Mouse (Mus musculus) hindbrain, embryonic 15.5 days (tissue): Measurements from ENCODE around the gene Shc4. TPM values are rescaled to one million over a fixed set of nuclear protein-coding genes. Genes with fewer than 3 reads are reported as not detected.
A peak's percentile ranks its signal among the peaks of the same experiment; 100 is the strongest.

Source experiments
- ATAC-seq: fragments of 200-750 bp; cut with Nextera tagmentation; 2 replicates; pipeline ENCODE4 v1.8.0; 2017; ENCODE audit warnings: low read depth, moderate number of reproducible peaks, moderate TSS enrichment; ENCODE audit not compliant: low FRiP score
- H3K27ac ChIP-seq: fragments of 300-500 bp; sonication (generic); replicated peaks from 2 replicates; pipeline ENCODE4 v1.5.1; 2015; ENCODE audit warnings: mild to moderate bottlenecking, inconsistent platforms
- H3K27me3 ChIP-seq: fragments of 300-500 bp; sonication (generic); 2 replicates; pipeline ENCODE4 v1.6.1; 2015; ENCODE audit warnings: control low read depth, inconsistent platforms
- H3K36me3 ChIP-seq: fragments of 300-500 bp; sonication (generic); 2 replicates; pipeline ENCODE4 v1.6.1; 2015; ENCODE audit warnings: control low read depth, inconsistent platforms
- H3K4me1 ChIP-seq: fragments of 300-500 bp; sonication (generic); replicated peaks from 2 replicates; pipeline ENCODE4 v1.6.1; 2015; ENCODE audit warnings: control low read depth, inconsistent platforms
- H3K4me2 ChIP-seq: fragments of 300-500 bp; sonication (generic); 2 replicates; pipeline ENCODE4 v1.6.1; 2015; ENCODE audit warnings: moderate library complexity, mild to moderate bottlenecking, inconsistent platforms
- H3K4me3 ChIP-seq: fragments of 300-500 bp; sonication (generic); 2 replicates; pipeline ENCODE4 v1.5.1; 2015; ENCODE audit warnings: mild to moderate bottlenecking, inconsistent platforms
- H3K9ac ChIP-seq: fragments of 300-500 bp; sonication (generic); 2 replicates; pipeline ENCODE4 v1.6.1; 2015; ENCODE audit warnings: inconsistent platforms
- H3K9me3 ChIP-seq: fragments of 300-500 bp; sonication (generic); 2 replicates; pipeline ENCODE4 v1.6.1; 2016; ENCODE audit warnings: control low read depth, inconsistent platforms
- WGBS: fragments of 180-500 bp; shearing (Covaris S2); methylation state at CpG from one replicate; pipeline ENCODE4 v1.1.7; 2015; 5-methylcytosine and 5-hydroxymethylcytosine counted together
- polyA plus RNA-seq: library from polyadenylated mRNA; unstranded; fragments of >200 nt; fragmentation: Nextera tagmentation; extraction: Ambion mirVana; gene quantifications from 2 replicates; pipeline ENCODE4 v1.2.1, GENCODE M21; 2015

Gene Shc4
- polyA plus RNA-seq, result 3.8 and 4.4 TPM in 2 replicates

GRCm38 (mm10) chr2:125724086-125724430, at the start of gene Shc4:
TSS of gene Shc4 (minus strand) at chr2:125724148.
- Histone ChIP-seq H3K4me1 (peaks cover 27% of the 10 kb centered on the region), H3K27ac (peak within 1 kb of the TSS; percentile 72), H3K9me3 (no peaks in the 10 kb centered on the region), H3K4me3 (peak within 1 kb of the TSS; percentile 49), H3K4me2 (peak within 1 kb of the TSS; percentile 95), H3K36me3 (no peaks in the 10 kb centered on the region), H3K9ac (peak within 1 kb of the TSS; percentile 53), H3K27me3 (0 out of 2 replicates have a peak, but pooled peaks cover 12% of the 10 kb centered on the region)
- ATAC-seq, result peak; percentile 87
- 0% methylated on average over 15 of the region's 15 CpGs for WGBS

GRCm38 (mm10) chr2:125765029-125765428, 41.1 kb upstream of the Shc4 start:
- Histone ChIP-seq H3K27me3 (no peaks in the 10 kb centered on the region), H3K9me3 (no peaks in the 10 kb centered on the region), H3K4me3 (no peak overlapping the region), H3K27ac (no peak overlapping the region), H3K4me2 (no peak overlapping the region), H3K9ac (no peak overlapping the region), H3K36me3 (peaks cover 73% of the 10 kb centered on the region), H3K4me1 (no peaks in the 10 kb centered on the region)
- WGBS, result 86% methylated on average over 3 of the region's 3 CpGs
- ATAC-seq, result no peak; the same call in 1 of the 2 replicates

- Histone ChIP-seq H3K9me3 (no peaks in the 10 kb centered on the region), H3K27ac (no peak overlapping the region), H3K4me3 (no peak overlapping the region), H3K27me3 (no peaks in the 10 kb centered on the region), H3K4me1 (no peaks in the 10 kb centered on the region), H3K36me3 (peaks cover 75% of the 10 kb centered on the region), H3K4me2 (no peak overlapping the region), H3K9ac (no peak overlapping the region)
- WGBS, result 96% methylated on average over 5 of the region's 5 CpGs
- ATAC-seq, result no peak
These were observed 40.6 kb upstream of the Shc4 start for GRCm38 (mm10) chr2:125764531-125764930.

GRCm38 (mm10) chr2:125749330-125749729, 25.4 kb upstream of the Shc4 start:
- Histone ChIP-seq H3K4me1 (no peaks in the 10 kb centered on the region), H3K9me3 (no peaks in the 10 kb centered on the region), H3K36me3 (peaks cover 78% of the 10 kb centered on the region), H3K27me3 (no peaks in the 10 kb centered on the region), H3K27ac (no peak overlapping the region), H3K9ac (no peak overlapping the region), H3K4me2 (no peak overlapping the region), H3K4me3 (no peak overlapping the region)
- ATAC-seq, result no peak
- WGBS, result 83% methylated on average over 2 of the region's 2 CpGs

- no peak overlapping the region for H3K27ac ChIP-seq
- H3K4me3 ChIP-seq, result no peak overlapping the region
- no peaks in the 10 kb centered on the region for H3K27me3 ChIP-seq
- peaks cover 38% of the 10 kb centered on the region for H3K36me3 ChIP-seq
- ATAC-seq, result no peak
- H3K4me2 ChIP-seq, result no peak overlapping the region
- H3K9me3 ChIP-seq, result no peaks in the 10 kb centered on the region
- WGBS, result 88% methylated on average over 6 of the region's 6 CpGs
- no peak overlapping the region for H3K9ac ChIP-seq
- no peaks in the 10 kb centered on the region for H3K4me1 ChIP-seq
These were observed 15.4 kb upstream of the Shc4 start for GRCm38 (mm10) chr2:125739338-125739737.

- Histone ChIP-seq H3K27ac (no peak overlapping the region), H3K36me3 (peaks cover 32% of the 10 kb centered on the region), H3K9ac (no peak overlapping the region), H3K27me3 (no peaks in the 10 kb centered on the region), H3K4me1 (no peaks in the 10 kb centered on the region), H3K9me3 (no peaks in the 10 kb centered on the region), H3K4me2 (no peak overlapping the region), H3K4me3 (no peak overlapping the region)
- no peak for ATAC-seq
- 71% methylated on average over 5 of the region's 5 CpGs for WGBS
These were observed 14.8 kb upstream of the Shc4 start for GRCm38 (mm10) chr2:125738718-125739117.

- H3K27me3 ChIP-seq, result no peaks in the 10 kb centered on the region
- H3K4me1 ChIP-seq, result peaks cover 9% of the 10 kb centered on the region
- peaks cover 10% of the 10 kb centered on the region for H3K36me3 ChIP-seq
- no peaks in the 10 kb centered on the region for H3K9me3 ChIP-seq
- no peak for ATAC-seq
- no peak overlapping the region for H3K27ac ChIP-seq
- no peak overlapping the region for H3K9ac ChIP-seq
- H3K4me3 ChIP-seq, result no peak overlapping the region
- H3K4me2 ChIP-seq, result no peak overlapping the region
These were observed 12.0 kb upstream of the Shc4 start for GRCm38 (mm10) chr2:125736025-125736343.

- Histone ChIP-seq H3K4me1 (peaks cover 9% of the 10 kb centered on the region), H3K9me3 (no peaks in the 10 kb centered on the region), H3K9ac (no peak overlapping the region), H3K4me2 (no peak overlapping the region), H3K27me3 (no peaks in the 10 kb centered on the region), H3K4me3 (no peak overlapping the region), H3K36me3 (peaks cover 10% of the 10 kb centered on the region), H3K27ac (no peak overlapping the region)
- WGBS, result 62% methylated on average over 2 of the region's 2 CpGs
- ATAC-seq, result no peak
These were observed 11.5 kb upstream of the Shc4 start for GRCm38 (mm10) chr2:125735333-125736024.

- Histone ChIP-seq H3K4me3 (no peak overlapping the region), H3K27me3 (no peaks in the 10 kb centered on the region), H3K27ac (no peak overlapping the region), H3K9ac (no peak overlapping the region), H3K4me1 (peaks cover 9% of the 10 kb centered on the region), H3K4me2 (no peak overlapping the region), H3K36me3 (peaks cover 10% of the 10 kb centered on the region), H3K9me3 (no peaks in the 10 kb centered on the region)
- ATAC-seq, result no peak
These were observed 10.8 kb upstream of the Shc4 start for GRCm38 (mm10) chr2:125734741-125735140.

- Histone ChIP-seq H3K36me3 (no peaks in the 10 kb centered on the region), H3K27me3 (no peaks in the 10 kb centered on the region), H3K4me3 (peak overlapping the region; percentile 43), H3K4me2 (peak overlapping the region; percentile 77), H3K27ac (peak overlapping the region; percentile 84), H3K4me1 (peaks cover 9% of the 10 kb centered on the region), H3K9ac (peak overlapping the region; percentile 68), H3K9me3 (no peaks in the 10 kb centered on the region)
- ATAC-seq, result peak; percentile 95
- WGBS, result 7% methylated on average over 35 of the region's 35 CpGs
These were observed 8.0 kb upstream of the Shc4 start for GRCm38 (mm10) chr2:125731763-125732560.

GRCm38 (mm10) chr2:125724546-125725114, 682 bp upstream of the Shc4 start:
- H3K4me3 ChIP-seq, result peak overlapping the region; percentile 49
- 0 out of 2 replicates have a peak, but pooled peaks have one; percentile 21 for ATAC-seq
- no peaks in the 10 kb centered on the region for H3K36me3 ChIP-seq
- peak overlapping the region; percentile 53 for H3K9ac ChIP-seq
- H3K9me3 ChIP-seq, result no peaks in the 10 kb centered on the region
- 0 out of 2 replicates have a peak, but pooled peaks cover 12% of the 10 kb centered on the region for H3K27me3 ChIP-seq
- H3K27ac ChIP-seq, result peak overlapping the region; percentile 40
- H3K4me1 ChIP-seq, result peaks cover 27% of the 10 kb centered on the region
- 2% methylated on average over 16 of the region's 16 CpGs for WGBS
- H3K4me2 ChIP-seq, result peak overlapping the region; percentile 95

- Histone ChIP-seq H3K4me3 (peak overlapping the region; percentile 49), H3K9ac (peak overlapping the region; percentile 53), H3K27ac (peak overlapping the region; percentile 72), H3K4me2 (peak overlapping the region; percentile 95), H3K4me1 (peaks cover 27% of the 10 kb centered on the region), H3K9me3 (no peaks in the 10 kb centered on the region), H3K36me3 (no peaks in the 10 kb centered on the region), H3K27me3 (0 out of 2 replicates have a peak, but pooled peaks cover 12% of the 10 kb centered on the region)
- peak; percentile 85 for ATAC-seq
- WGBS, result under 1% methylated on average over 34 of the region's 34 CpGs
These were observed 401 bp downstream of the Shc4 start for GRCm38 (mm10) chr2:125723408-125724085.
